Mouse (Mus musculus) spleen, adult 2 months (tissue): ENCODE data around the gene Tmem89. TPM values are rescaled to one million over a fixed set of nuclear protein-coding genes. Genes with fewer than 3 reads are reported as not detected.

ENCODE experiments used
- DNase-seq, 2 experiments: peaks; one replicate each; pipeline versions ENCODE4 v3.0.0 to v3.0.0-alpha.2; 2012 to 2021; ENCODE audit warnings: low spot score in 2 of 2, low read depth in 1 of 2
- H3K27ac ChIP-seq: fragments of 200-500 bp; 2 replicates; pipeline ENCODE4 v1.5.1; 2012; ENCODE audit warnings: low read length, inconsistent platforms; ENCODE audit not compliant: insufficient read depth
- H3K27me3 ChIP-seq: fragments of 200-500 bp; 2 replicates; pipeline ENCODE4 v1.6.1; 2012; ENCODE audit warnings: mild to moderate bottlenecking, moderate library complexity, low read length, inconsistent platforms; ENCODE audit not compliant: control insufficient read depth, insufficient read depth
- H3K36me3 ChIP-seq: fragments of 200-500 bp; 2 replicates; pipeline ENCODE4 v1.6.1; 2012; ENCODE audit warnings: mild to moderate bottlenecking, low read length, inconsistent platforms; ENCODE audit not compliant: control insufficient read depth, insufficient read depth
- H3K4me1 ChIP-seq: fragments of 200-500 bp; 2 replicates; pipeline ENCODE4 v1.6.1; 2011; ENCODE audit warnings: inconsistent platforms; ENCODE audit not compliant: control insufficient read depth, insufficient read depth, insufficient read length
- H3K4me3 ChIP-seq: fragments of 200-500 bp; 2 replicates; pipeline ENCODE4 v1.5.1; 2011; ENCODE audit warnings: mild to moderate bottlenecking, inconsistent platforms; ENCODE audit not compliant: insufficient read depth, insufficient read length; ENCODE audit errors: extremely low read depth
- CTCF ChIP-seq: fragments of 200-500 bp; IDR thresholded peaks from 2 replicates; pipeline ENCODE4 v1.5.1; 2011; ENCODE audit warnings: mild to moderate bottlenecking, inconsistent platforms; ENCODE audit not compliant: insufficient read depth, insufficient read length, insufficient replicate concordance; ENCODE audit errors: extremely low read depth
- POLR2A ChIP-seq: fragments of 200-500 bp; IDR thresholded peaks from 2 replicates; pipeline ENCODE4 v1.6.1; 2011; ENCODE audit warnings: low read depth, low read length, inconsistent platforms
- WGBS: fragments of 180-500 bp; shearing (Covaris S2); methylation state at CpG from one replicate; pipeline ENCODE4 v1.1.7; 2018; 5-methylcytosine and 5-hydroxymethylcytosine counted together
- polyA plus RNA-seq: library from polyadenylated mRNA; depleted of rRNA; stranded (reverse); fragments of >200 nt; gene quantifications from 2 replicates; pipeline ENCODE4 v1.2.3, GENCODE M21; 2012; rRNA removed

The Tmem89 gene
- polyA plus RNA-seq, 1 experiment: 0.12 TPM

DNA sequence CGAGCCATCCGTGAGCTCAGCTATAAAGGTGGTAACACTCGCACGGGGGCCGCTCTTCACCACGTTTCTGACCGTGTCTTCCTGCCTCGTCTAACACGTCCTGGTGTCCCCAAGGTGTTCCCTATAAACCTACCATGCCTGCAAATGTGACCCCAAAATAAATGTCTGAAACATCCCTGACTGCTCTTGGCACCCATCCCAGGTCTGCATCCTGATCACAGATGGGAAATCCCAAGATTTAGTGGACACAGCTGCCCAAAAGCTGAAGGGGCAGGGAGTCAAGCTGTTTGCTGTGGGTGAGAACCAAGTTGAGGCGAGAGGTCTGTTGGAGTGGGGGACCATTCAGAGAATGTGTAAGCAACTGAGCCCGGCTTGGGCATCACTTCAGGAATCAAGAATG, 40.8 kb downstream of the Tmem89 start:
- DNase-seq: no peak
- no peak overlapping the region for H3K4me3 ChIP-seq
- H3K27ac ChIP-seq: no peak overlapping the region
- H3K27me3 ChIP-seq: no peaks in the 10 kb centered on the region
- no peaks in the 10 kb centered on the region; the same call in 1 of the 2 replicates for H3K36me3 ChIP-seq
- H3K4me1 ChIP-seq: no peaks in the 10 kb centered on the region
- whole genome bisulfite sequencing: 83% methylated on average over 11 of the region's 11 CpGs
- no peak for TF ChIP-seq CTCF
- TF ChIP-seq POLR2A: no peak

DNA sequence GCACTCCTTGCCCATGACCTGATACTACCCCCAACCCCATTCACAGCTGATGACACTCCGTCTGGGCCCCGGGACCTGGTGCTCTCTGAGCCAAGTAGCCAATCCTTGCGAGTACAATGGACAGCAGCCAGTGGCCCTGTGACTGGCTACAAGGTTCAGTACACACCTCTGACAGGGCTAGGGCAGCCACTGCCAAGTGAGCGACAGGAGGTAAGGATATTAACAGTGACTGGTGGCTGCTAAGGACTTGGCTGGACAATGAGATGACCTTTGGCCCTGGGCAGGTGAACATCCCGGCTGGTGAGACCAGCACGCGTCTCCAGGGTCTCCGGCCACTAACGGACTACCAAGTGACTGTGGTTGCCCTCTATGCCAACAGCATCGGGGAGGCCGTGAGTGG, 41.4 kb downstream of the Tmem89 start:
- TF ChIP-seq CTCF: no peak
- no peak for TF ChIP-seq POLR2A
- H3K27me3 ChIP-seq: no peaks in the 10 kb centered on the region
- no peak for DNase-seq
- no peaks in the 10 kb centered on the region for H3K4me1 ChIP-seq
- WGBS: 91% methylated on average over 11 of the region's 11 CpGs
- H3K27ac ChIP-seq: no peak overlapping the region
- H3K36me3 ChIP-seq: no peaks in the 10 kb centered on the region
- H3K4me3 ChIP-seq: no peak overlapping the region

DNA sequence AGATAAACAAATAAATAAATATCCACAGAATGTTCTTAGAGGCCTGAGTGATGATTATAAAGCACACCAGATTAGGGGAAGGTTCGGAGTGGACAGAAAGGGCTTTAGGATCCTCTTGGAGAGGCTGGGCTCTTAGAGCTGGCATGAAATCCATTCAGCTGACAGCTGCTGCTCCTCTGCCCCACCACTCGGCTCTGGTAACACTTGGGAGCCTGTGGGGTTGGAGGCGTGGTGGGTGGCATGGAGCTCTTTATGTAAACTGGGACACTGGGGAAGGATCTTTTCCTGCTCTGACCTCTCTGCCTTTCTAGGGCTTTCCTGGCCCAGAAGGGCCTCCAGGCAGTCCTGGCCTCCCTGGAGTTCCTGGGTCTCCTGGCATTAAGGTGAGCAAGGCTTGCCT, 49.2 kb downstream of the Tmem89 start:
- no peaks in the 10 kb centered on the region for H3K27me3 ChIP-seq
- H3K4me3 ChIP-seq: no peak overlapping the region
- H3K36me3 ChIP-seq: no peaks in the 10 kb centered on the region
- H3K27ac ChIP-seq: no peak overlapping the region
- DNase-seq: no peak
- 86% methylated on average over 3 of the region's 3 CpGs for WGBS
- TF ChIP-seq CTCF (no peak), POLR2A (no peak)
- no peaks in the 10 kb centered on the region for H3K4me1 ChIP-seq

DNA sequence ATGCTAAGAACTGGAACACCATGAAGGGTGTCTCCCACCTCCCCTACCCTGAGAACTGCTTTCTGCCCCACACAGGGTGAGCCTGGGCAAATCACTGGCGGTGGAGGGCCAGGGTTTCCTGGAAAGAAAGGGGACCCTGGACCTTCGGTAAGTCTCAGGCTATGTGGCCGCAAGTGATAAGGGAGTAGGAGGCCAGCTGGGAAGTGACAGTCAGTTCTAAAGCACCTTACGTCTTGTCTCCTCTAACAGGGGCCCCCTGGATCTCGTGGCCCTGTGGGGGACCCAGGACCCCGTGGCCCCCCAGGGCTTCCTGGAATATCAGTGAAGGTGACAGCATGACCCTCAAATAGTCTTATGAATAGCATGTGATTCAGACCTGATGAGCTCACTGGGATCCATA, 49.9 kb downstream of the Tmem89 start:
- no peak for DNase-seq

More for the DNA sequence above, 49.9 kb downstream of the Tmem89 start:
- H3K27me3 ChIP-seq: no peaks in the 10 kb centered on the region
- H3K36me3 ChIP-seq: no peaks in the 10 kb centered on the region
- H3K4me3 ChIP-seq: no peak overlapping the region
- H3K4me1 ChIP-seq: no peaks in the 10 kb centered on the region
- TF ChIP-seq CTCF: no peak
- no peak for TF ChIP-seq POLR2A
- WGBS: 77% methylated on average over 6 of the region's 6 CpGs
- H3K27ac ChIP-seq: no peak overlapping the region

Other genes with a start within 250 kb of the Tmem89 start
- 3.9 and 4.8 TPM in 2 replicates for gene Prkar2a, start 225.3 kb upstream of the Tmem89 start, polyA plus RNA-seq
- gene Ip6k2, start 130.8 kb upstream of the Tmem89 start, polyA plus RNA-seq: 35.9 and 43.2 TPM in 2 replicates
- 26.4 and 35.1 TPM in 2 replicates for gene Nckipsd, start 106.3 kb upstream of the Tmem89 start, polyA plus RNA-seq
- 0.83 and 1.2 TPM in 2 replicates for gene Celsr3, start 88.3 kb upstream of the Tmem89 start, polyA plus RNA-seq
- gene Slc26a6, start 61.3 kb upstream of the Tmem89 start, polyA plus RNA-seq: 13.0 and 14.9 TPM in 2 replicates
- gene Uqcrc1, start 22.0 kb downstream of the Tmem89 start, polyA plus RNA-seq: 213 and 285 TPM in 2 replicates
- 14.0 and 14.4 TPM in 2 replicates for gene Col7a1, start 39.0 kb downstream of the Tmem89 start, polyA plus RNA-seq
- gene Ucn2, start 71.4 kb downstream of the Tmem89 start, polyA plus RNA-seq: 0.92 and 0.97 TPM in 2 replicates
- 22.6 and 25.4 TPM in 2 replicates for gene Pfkfb4, start 77.2 kb downstream of the Tmem89 start, polyA plus RNA-seq
- 4,319 and 4,795 TPM in 2 replicates for gene Shisa5, start 123.9 kb downstream of the Tmem89 start, polyA plus RNA-seq
- 137 and 262 TPM in 2 replicates for gene Trex1, start 145.1 kb downstream of the Tmem89 start, polyA plus RNA-seq
- gene Atrip, start 159.5 kb downstream of the Tmem89 start, polyA plus RNA-seq: 16.2 and 17.0 TPM in 2 replicates
- 5.1 and 5.2 TPM in 2 replicates for gene Ccdc51, start 167.9 kb downstream of the Tmem89 start, polyA plus RNA-seq
- gene Tma7, start 168.0 kb downstream of the Tmem89 start, polyA plus RNA-seq: 10.2 and 16.4 TPM in 2 replicates
- 10.4 TPM in 2 replicates for gene Plxnb1, start 180.8 kb downstream of the Tmem89 start, polyA plus RNA-seq
- not detected in 2 replicates for gene Fbxw21, start 247.4 kb downstream of the Tmem89 start, polyA plus RNA-seq